In the genomic region with DNA sequence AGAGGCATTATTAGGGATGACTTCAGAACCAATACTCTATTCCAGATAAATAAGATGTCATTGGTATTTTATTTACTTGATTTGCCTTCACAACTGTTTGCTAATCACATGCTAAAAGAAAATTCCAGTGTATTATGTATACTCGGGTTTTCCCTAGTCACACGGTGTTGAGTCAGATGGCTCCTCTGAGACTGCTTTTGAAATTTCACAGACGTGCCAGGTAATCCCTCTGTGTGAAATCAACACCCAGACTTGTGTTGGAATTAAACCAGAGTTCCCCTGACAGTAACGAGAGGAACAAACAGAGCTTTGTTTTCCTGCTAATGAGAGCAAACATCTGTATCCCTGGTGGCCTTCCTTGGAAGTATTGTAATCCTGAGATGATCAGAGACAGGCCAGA, we compare ENCODE assay signal across 29 mouse cellular contexts.
"Had no signal": no experiment of that assay in that cellular context is flagged by ENCODE, and none has a peak within 500 bp of the region (broad histone marks: within the 10 kb centered on the region; RNA-seq: fewer than 3 reads in every experiment).

No protein-coding gene starts in this region.

- H3K36me3 ChIP-seq: heart, embryonic 10.5 days; heart, embryonic 12.5 days; hindbrain, embryonic 10.5 days; hindbrain, embryonic 13.5 days; hindbrain, embryonic 15.5 days; kidney, embryonic 15.5 days; limb, embryonic 10.5 days; limb, embryonic 12.5 days; liver, embryonic 13.5 days; liver, embryonic 15.5 days had no signal

- H3K27ac ChIP-seq: heart, embryonic 10.5 days; hindbrain, embryonic 10.5 days; hindbrain, embryonic 13.5 days; hindbrain, embryonic 15.5 days; hindbrain, postnatal 0 days; kidney, embryonic 15.5 days; kidney, postnatal 0 days; left cerebral cortex, adult 2 months; limb, embryonic 10.5 days; limb, embryonic 12.5 days; liver, embryonic 13.5 days; liver, embryonic 15.5 days had no signal

- H3K9me3 ChIP-seq: heart, embryonic 10.5 days; heart, embryonic 12.5 days; hindbrain, embryonic 10.5 days; hindbrain, embryonic 13.5 days; hindbrain, embryonic 15.5 days; kidney, embryonic 15.5 days; limb, embryonic 10.5 days; limb, embryonic 12.5 days; liver, embryonic 13.5 days; liver, embryonic 15.5 days had no signal

- H3K4me2 ChIP-seq: heart, embryonic 12.5 days; hindbrain, embryonic 13.5 days; hindbrain, embryonic 15.5 days; kidney, embryonic 15.5 days; limb, embryonic 12.5 days; liver, embryonic 11.5 days; liver, embryonic 13.5 days; liver, embryonic 15.5 days had no signal

- H3K4me3 ChIP-seq: heart, embryonic 10.5 days; heart, embryonic 12.5 days; hindbrain, embryonic 10.5 days; hindbrain, embryonic 13.5 days; hindbrain, embryonic 15.5 days; kidney, embryonic 15.5 days; left cerebral cortex, adult 2 months; limb, embryonic 10.5 days; limb, embryonic 12.5 days; liver, embryonic 13.5 days; liver, embryonic 15.5 days had no signal

- H3K4me1 ChIP-seq: heart, embryonic 10.5 days; heart, embryonic 12.5 days; hindbrain, embryonic 10.5 days; hindbrain, embryonic 13.5 days; hindbrain, embryonic 15.5 days; kidney, embryonic 15.5 days; limb, embryonic 10.5 days; limb, embryonic 12.5 days; liver, embryonic 13.5 days; liver, embryonic 15.5 days had no signal

- H3K27me3 ChIP-seq: heart, embryonic 12.5 days; hindbrain, embryonic 13.5 days; hindbrain, embryonic 15.5 days; kidney, embryonic 15.5 days; limb, embryonic 12.5 days; liver, embryonic 13.5 days; liver, embryonic 15.5 days had no signal

- ATAC-seq: hindbrain, postnatal 0 days; intestine, embryonic 16.5 days; liver, postnatal 0 days had no signal

- DNase-seq: gastrocnemius, postnatal 10 days; gastrocnemius, postnatal 25 days; heart, adult 18-20 months; heart, postnatal 10 days; heart, postnatal 4 days; kidney, adult 11 months; kidney, adult 2 months; kidney, adult 9 months; kidney, postnatal 14 days; kidney, postnatal 36 days; layer of hippocampus, adult 9-11 months; layer of hippocampus, postnatal 36 days; liver; liver, embryonic 13.5 days; liver, postnatal 0 days had no signal

- H3K9ac ChIP-seq: heart, embryonic 12.5 days; hindbrain, embryonic 13.5 days; hindbrain, embryonic 15.5 days; kidney, embryonic 15.5 days; limb, embryonic 12.5 days; liver, embryonic 13.5 days; liver, embryonic 15.5 days; liver, postnatal 0 days had no signal
